Mouse (Mus musculus) embryo, embryonic 11.5 days (tissue): ENCODE results near the gene Ssna1.

Experiments
- DNase-seq: peaks from one replicate; pipeline ENCODE4 v3.0.0-alpha.2; 2012; ENCODE audit warnings: low read depth, low spot score

The Ssna1 gene

GRCm38 (mm10) chr2:25231038-25231437, 41.2 kb downstream of the Ssna1 start:
- DNase-seq, result no peak

- DNase-seq, result no peak
Measured at GRCm38 (mm10) chr2:25230581-25230980, 41.7 kb downstream of the Ssna1 start.

GRCm38 (mm10) chr2:25229582-25229981, 42.7 kb downstream of the Ssna1 start:
- no peak for DNase-seq

GRCm38 (mm10) chr2:25228995-25229530, 43.2 kb downstream of the Ssna1 start:
- DNase-seq, result no peak

GRCm38 (mm10) chr2:25228431-25228889, 43.8 kb downstream of the Ssna1 start:
- DNase-seq, result peak; percentile 68

GRCm38 (mm10) chr2:25227406-25227805, 44.8 kb downstream of the Ssna1 start:
- no peak for DNase-seq

GRCm38 (mm10) chr2:25226864-25227263, 45.4 kb downstream of the Ssna1 start:
- DNase-seq, result no peak

GRCm38 (mm10) chr2:25225811-25226379, 46.3 kb downstream of the Ssna1 start:
- DNase-seq, result no peak

GRCm38 (mm10) chr2:25224766-25225752, 47.2 kb downstream of the Ssna1 start:
- peak; percentile 96 for DNase-seq

- DNase-seq, result no peak
Measured at GRCm38 (mm10) chr2:25224492-25224765, 47.8 kb downstream of the Ssna1 start, which contains the start of gene Tubb4b. TSS of gene Tubb4b (minus strand) at chr2:25224702.

GRCm38 (mm10) chr2:25223681-25224491, 48.4 kb downstream of the Ssna1 start:
- DNase-seq, result peak; percentile 35

GRCm38 (mm10) chr2:25221331-25221772, 50.9 kb downstream of the Ssna1 start:
- DNase-seq, result no peak
